Mouse (Mus musculus): ENCODE data around the gene 0610030E20Rik. TPM values are rescaled to one million over a fixed set of nuclear protein-coding genes. Genes with fewer than 3 reads are reported as not detected.

Gene 0610030E20Rik
- polyA plus RNA-seq, 1 experiment = 1.3 TPM

DNA sequence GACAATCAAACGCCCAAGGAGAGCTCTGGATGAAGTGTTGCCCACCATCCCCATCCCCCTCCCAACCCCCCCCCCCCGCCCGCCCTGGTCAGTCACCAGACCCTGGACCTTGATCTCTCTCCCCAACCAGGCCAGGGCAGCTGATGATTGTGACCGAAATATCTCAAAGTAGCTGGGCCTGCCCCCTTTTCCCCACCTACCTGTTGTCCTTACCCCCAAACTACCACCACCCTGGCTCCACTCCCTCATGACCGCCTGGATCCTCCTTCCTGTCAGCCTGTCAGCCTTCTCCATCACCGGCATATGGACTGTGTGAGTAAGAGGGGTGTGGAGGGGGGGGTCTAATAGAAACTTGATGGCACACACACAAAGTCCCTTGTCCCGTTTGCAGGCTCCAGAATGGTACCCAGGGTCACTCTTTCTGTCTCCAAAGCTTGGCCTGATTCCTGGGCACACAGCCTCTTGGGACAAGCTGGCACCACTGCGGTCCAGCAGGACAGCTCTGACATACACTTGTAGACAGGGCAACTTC lies 8.9 kb downstream of the 0610030E20Rik start:
- Histone ChIP-seq H3K27me3 (ENCODE audit: control insufficient read depth) (peaks cover 47% of the 10 kb centered on the region), H3K4me3 (replicated peaks) (peak overlapping the region; percentile 58), H3K36me3 (ENCODE audit: control insufficient read depth) (peaks cover 67% of the 10 kb centered on the region), H3K9me3 (ENCODE audit: control insufficient read depth, low read length) (peaks cover 12% of the 10 kb centered on the region; the same call in 1 of the 2 replicates), H3K4me1 (ENCODE audit: control insufficient read depth) (peaks cover 75% of the 10 kb centered on the region)
- TF ChIP-seq GATA1 (IDR thresholded peaks at IDR 0.05; ENCODE audit: low read length) = no peak
- no peak for TF ChIP-seq TAL1 (IDR thresholded peaks at IDR 0.05; ENCODE audit: low read length)

DNA sequence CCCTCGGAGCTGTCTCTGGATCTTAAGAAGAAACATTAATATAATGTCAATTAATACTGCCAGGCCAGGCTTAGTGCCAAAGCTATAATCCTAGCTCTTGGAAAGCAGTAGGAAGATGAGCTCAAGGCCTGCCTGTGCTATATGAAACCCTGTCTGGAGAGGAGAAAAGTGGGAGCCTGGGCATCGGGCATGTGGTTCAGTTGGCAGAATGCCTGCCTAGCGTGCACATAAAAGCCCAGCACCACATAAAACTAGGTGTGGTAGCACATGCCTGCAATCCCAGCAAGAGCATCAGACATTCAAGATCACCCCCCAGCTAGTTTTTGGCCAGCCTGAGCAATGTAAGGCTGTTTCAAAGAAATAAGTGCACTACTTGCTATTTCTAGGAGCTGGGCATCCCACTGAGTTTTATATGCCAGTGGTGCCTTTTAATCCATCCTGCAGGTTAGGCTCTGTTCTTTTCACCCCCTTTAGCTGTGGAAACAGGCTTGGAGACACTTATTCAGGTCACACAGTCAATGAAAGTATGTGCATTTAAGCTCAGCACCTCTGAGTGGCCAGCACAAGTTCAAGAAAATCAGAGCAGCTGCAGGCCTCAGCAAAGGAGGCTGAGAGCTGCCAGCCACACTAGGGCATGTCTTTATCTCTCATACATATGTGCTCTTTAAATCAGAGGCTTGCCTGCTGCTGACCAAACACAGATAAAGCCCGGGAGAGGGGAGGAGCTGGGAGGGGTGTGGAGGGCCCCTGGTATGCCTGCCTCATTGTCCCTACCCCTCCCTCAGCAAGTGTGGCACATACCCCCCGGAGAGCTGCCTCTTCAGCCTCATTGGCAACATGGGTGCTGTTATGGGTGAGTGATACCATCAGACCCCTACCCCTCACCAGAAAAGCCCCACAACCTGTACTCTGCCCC lies 10.3 kb downstream of the 0610030E20Rik start:
- Histone ChIP-seq H3K36me3 (ENCODE audit: control insufficient read depth) (peaks cover 63% of the 10 kb centered on the region), H3K9me3 (ENCODE audit: control insufficient read depth, low read length) (peaks cover 12% of the 10 kb centered on the region; the same call in 1 of the 2 replicates), H3K4me1 (ENCODE audit: control insufficient read depth) (peaks cover 74% of the 10 kb centered on the region), H3K27me3 (ENCODE audit: control insufficient read depth) (peaks cover 47% of the 10 kb centered on the region), H3K4me3 (replicated peaks) (no peak overlapping the region)
- TF ChIP-seq GATA1 (IDR thresholded peaks at IDR 0.05; ENCODE audit: low read length) (peak; percentile 48), TAL1 (IDR thresholded peaks at IDR 0.05; ENCODE audit: low read length) (peak; percentile 72)

DNA sequence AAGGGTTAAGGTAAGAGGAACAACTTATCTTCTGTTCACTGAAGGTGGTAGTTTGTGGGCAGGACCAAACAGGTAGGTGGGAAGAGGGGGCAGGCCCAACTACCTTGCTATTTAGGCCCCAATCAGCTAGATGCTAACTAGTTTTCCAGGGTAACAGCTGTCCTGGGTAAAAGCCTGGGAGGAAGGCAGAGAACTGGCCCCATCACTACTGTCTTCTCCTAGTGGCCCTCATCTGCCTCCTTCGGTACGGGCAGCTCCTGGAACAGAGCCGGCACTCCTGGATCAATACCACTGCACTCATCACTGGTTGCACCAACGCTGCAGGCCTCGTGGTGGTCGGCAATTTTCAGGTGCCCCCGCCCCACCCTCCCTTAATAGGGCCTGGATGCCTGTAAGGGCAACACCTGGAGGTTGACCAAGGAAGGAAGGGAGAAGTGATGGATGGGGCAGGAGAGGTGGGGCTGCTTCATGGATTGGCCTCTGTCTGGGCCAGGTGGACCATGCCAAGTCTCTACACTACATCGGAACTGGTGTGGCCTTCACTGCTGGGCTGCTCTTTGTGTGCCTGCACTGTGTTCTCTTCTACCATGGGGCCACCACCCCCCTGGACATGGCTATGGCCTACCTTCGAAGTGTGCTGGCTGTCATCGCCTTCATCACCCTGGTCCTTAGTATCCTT lies 11.1 kb downstream of the 0610030E20Rik start:
- Histone ChIP-seq H3K9me3 (ENCODE audit: control insufficient read depth, low read length) (peaks cover 12% of the 10 kb centered on the region; the same call in 1 of the 2 replicates), H3K27me3 (ENCODE audit: control insufficient read depth) (peaks cover 41% of the 10 kb centered on the region), H3K36me3 (ENCODE audit: control insufficient read depth) (peaks cover 59% of the 10 kb centered on the region), H3K4me1 (ENCODE audit: control insufficient read depth) (peaks cover 75% of the 10 kb centered on the region), H3K4me3 (replicated peaks) (no peak overlapping the region)
- no peak for TF ChIP-seq GATA1 (IDR thresholded peaks at IDR 0.05; ENCODE audit: low read length)
- no peak for TF ChIP-seq TAL1 (IDR thresholded peaks at IDR 0.05; ENCODE audit: low read length)

DNA sequence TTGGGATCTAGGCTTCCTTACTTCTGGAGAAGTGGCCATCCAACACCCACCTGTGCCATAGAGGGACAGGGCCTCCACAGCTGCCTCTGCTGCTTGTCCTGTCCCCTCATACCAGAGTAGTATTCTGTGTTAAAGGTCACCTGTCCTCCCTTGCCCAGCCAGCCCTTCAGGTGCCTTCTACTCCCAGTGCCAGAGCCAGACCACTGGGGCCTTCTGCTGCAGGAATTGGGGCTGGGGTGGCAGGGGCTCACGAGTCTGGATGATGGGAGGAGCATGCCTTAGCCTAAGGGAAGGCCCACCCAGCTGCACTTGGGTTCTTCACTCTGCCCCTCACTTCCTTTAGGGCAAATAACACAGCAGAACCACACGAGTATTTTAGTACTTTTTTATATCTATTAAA lies 12.2 kb downstream of the 0610030E20Rik start:
- Histone ChIP-seq H3K9me3 (ENCODE audit: control insufficient read depth, low read length) (peaks cover 12% of the 10 kb centered on the region; the same call in 1 of the 2 replicates), H3K36me3 (ENCODE audit: control insufficient read depth) (peaks cover 55% of the 10 kb centered on the region), H3K27me3 (ENCODE audit: control insufficient read depth) (peaks cover 29% of the 10 kb centered on the region), H3K4me3 (replicated peaks) (no peak overlapping the region), H3K4me1 (ENCODE audit: control insufficient read depth) (peaks cover 85% of the 10 kb centered on the region)
- no peak for TF ChIP-seq TAL1 (IDR thresholded peaks at IDR 0.05; ENCODE audit: low read length)
- TF ChIP-seq GATA1 (IDR thresholded peaks at IDR 0.05; ENCODE audit: low read length) = no peak

DNA sequence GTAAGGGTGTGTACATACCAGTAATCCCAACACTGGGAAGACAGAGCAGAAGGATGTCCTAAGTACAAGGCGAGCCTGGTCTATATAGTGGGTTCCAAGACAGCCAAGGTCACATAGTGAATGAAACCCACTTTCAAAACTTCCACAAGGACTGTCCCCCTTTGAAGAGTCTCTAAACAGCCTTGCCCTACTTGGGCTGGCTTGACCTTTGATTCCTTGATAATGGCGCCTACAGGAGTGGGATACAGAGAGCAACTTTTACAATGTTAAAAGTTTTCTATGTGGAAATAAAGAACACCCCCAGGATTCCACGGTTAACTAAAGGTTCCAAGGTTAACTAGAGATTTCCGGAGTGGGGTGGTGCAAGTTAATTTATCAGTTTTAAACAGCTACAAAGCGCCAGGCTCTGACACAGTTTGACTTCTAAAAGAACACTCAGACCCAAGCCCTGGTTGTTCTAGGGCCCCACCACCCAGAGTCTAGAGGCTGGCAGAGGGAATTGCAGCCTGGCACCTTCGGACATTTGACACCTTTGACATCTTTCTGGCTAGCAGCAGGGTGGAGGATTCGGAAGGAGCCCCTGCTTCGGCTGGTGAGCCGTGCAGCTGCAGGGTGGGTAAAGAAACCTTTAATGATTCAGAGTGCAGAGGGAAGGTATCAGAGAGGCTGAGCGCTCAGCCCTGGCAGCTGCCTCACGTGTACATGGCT lies 12.9 kb downstream of the 0610030E20Rik start:
- TF ChIP-seq GATA1 (IDR thresholded peaks at IDR 0.05; ENCODE audit: low read length) (no peak), TAL1 (IDR thresholded peaks at IDR 0.05; ENCODE audit: low read length) (no peak)
- H3K27me3 ChIP-seq (ENCODE audit: control insufficient read depth) = peaks cover 22% of the 10 kb centered on the region
- peaks cover 8% of the 10 kb centered on the region; the same call in 1 of the 2 replicates for H3K9me3 ChIP-seq (ENCODE audit: control insufficient read depth, low read length)
- H3K36me3 ChIP-seq (ENCODE audit: control insufficient read depth) = peaks cover 52% of the 10 kb centered on the region
- H3K4me1 ChIP-seq (ENCODE audit: control insufficient read depth) = peaks cover 83% of the 10 kb centered on the region
- peak overlapping the region; percentile 26 for H3K4me3 ChIP-seq (replicated peaks)

DNA sequence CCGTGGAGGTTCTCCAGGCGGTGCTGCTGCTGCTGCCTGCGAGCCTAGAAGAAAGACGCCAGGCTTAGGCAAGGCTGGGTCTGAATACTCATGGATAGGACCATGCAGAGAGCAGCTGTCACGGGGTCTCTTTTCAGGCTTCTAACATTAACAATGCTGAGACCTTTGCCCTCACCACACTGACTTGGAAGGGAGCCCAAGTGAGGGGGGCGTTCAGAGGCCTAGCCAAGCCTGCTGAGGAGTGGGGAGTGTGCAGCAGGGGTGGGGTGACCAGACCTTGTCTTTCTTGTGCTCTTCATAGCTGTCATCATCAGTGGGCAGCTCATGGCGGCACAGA lies 13.4 kb downstream of the 0610030E20Rik start:
- Histone ChIP-seq H3K36me3 (ENCODE audit: control insufficient read depth) (peaks cover 52% of the 10 kb centered on the region), H3K4me3 (replicated peaks) (peak overlapping the region; percentile 86), H3K27me3 (ENCODE audit: control insufficient read depth) (peaks cover 17% of the 10 kb centered on the region), H3K9me3 (ENCODE audit: control insufficient read depth, low read length) (peaks cover 4% of the 10 kb centered on the region; the same call in 1 of the 2 replicates), H3K4me1 (ENCODE audit: control insufficient read depth) (peaks cover 78% of the 10 kb centered on the region)
- TF ChIP-seq TAL1 (IDR thresholded peaks at IDR 0.05; ENCODE audit: low read length) (no peak), GATA1 (IDR thresholded peaks at IDR 0.05; ENCODE audit: low read length) (no peak)

DNA sequence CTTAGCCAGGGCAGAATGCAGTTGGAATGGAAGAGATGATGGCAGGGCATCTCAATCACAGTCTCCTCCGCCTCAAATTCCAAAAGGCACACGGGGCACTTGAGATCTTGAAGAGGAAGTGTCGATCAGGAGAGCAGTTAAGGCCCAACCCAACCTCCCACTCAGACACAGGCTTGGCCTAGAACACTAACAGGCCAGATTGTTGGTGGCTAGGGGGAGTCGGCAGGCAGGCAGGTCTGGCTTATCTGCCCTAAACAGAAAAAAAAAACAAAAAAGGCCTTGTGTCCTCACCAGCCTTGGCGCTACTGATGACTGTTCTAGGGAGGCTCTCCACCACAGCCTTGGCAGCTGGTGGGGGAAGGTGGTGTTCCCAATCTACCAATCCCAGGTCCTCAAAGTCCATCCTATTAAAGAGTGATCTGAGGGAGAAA lies 14.0 kb downstream of the 0610030E20Rik start:
- Histone ChIP-seq H3K36me3 (ENCODE audit: control insufficient read depth) (peaks cover 51% of the 10 kb centered on the region), H3K9me3 (ENCODE audit: control insufficient read depth, low read length) (0 out of 2 replicates have a peak, but pooled peaks cover 1% of the 10 kb centered on the region), H3K4me1 (ENCODE audit: control insufficient read depth) (peaks cover 74% of the 10 kb centered on the region), H3K27me3 (ENCODE audit: control insufficient read depth) (peaks cover 11% of the 10 kb centered on the region), H3K4me3 (replicated peaks) (peak overlapping the region; percentile 86)
- TF ChIP-seq GATA1 (IDR thresholded peaks at IDR 0.05; ENCODE audit: low read length) (no peak; the same call in 1 of the 2 replicates), TAL1 (IDR thresholded peaks at IDR 0.05; ENCODE audit: low read length) (no peak)

DNA sequence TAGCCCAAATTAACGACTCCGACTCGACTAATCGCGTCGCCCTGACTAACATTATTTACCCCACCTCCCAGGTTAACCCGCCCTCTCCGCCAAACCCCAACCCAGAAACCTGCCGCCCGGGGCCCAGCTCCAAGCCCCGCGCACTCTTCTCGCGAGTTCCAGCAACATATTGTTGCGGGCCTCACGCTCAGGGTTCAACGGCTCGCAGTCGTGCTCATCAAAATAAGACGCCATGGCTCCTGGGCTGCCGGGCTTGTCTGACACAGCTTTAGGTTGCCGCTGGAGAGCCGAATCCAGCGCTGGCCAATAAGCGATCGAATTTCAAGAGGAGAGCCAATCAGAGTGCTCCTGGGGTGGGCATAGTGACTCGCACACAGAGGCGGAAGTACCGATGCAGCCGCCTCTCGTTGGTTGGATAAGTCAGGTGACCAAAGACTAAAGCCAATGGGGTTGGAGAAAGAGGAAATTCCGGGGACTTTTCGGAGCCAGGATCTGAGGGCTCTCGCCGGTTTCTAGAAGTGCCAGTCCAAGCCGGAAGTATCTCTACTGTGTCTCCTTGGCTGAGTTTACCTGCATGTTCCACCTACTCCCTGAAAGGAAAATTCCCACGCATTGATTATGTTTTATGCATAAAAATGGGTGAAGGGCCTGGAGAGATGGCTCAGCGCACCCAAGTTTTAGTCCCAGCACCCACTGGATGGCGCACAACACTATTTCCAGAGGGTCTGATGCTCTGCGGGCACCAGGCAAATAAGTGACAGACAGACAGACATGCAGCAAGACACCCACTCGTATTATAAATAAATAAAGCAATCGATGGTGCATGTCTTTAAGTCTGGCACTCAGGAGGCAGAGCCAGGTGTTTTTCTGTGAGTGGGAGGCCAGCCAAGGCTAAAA lies 15.3 kb downstream of the 0610030E20Rik start:
- H3K4me3 ChIP-seq (replicated peaks) = peak overlapping the region; percentile 86
- no peaks in the 10 kb centered on the region for H3K9me3 ChIP-seq (ENCODE audit: control insufficient read depth, low read length)
- H3K27me3 ChIP-seq (ENCODE audit: control insufficient read depth) = no peaks in the 10 kb centered on the region
- TF ChIP-seq TAL1 (IDR thresholded peaks at IDR 0.05; ENCODE audit: low read length) (no peak), GATA1 (IDR thresholded peaks at IDR 0.05; ENCODE audit: low read length) (no peak)
- H3K36me3 ChIP-seq (ENCODE audit: control insufficient read depth) = peaks cover 40% of the 10 kb centered on the region
- peaks cover 63% of the 10 kb centered on the region for H3K4me1 ChIP-seq (ENCODE audit: control insufficient read depth)
